Mouse (Mus musculus) liver, adult 2 months (tissue): ENCODE measurements around the gene Cpa1. TPM values are rescaled to one million over a fixed set of nuclear protein-coding genes. Genes with fewer than 3 reads are reported as not detected.

Experiments
- DNase-seq: peaks from one replicate; pipeline ENCODE4 v3.0.0-alpha.2; 2011; ENCODE audit warnings: low read depth, low spot score; ENCODE audit errors: extremely low read depth
- H3K27ac ChIP-seq: fragments of 200-500 bp; replicated peaks from 2 replicates; pipeline ENCODE4 v1.5.1; 2012; ENCODE audit warnings: low read depth, mild to moderate bottlenecking, control low read depth, inconsistent platforms, low read length; ENCODE audit not compliant: insufficient read depth
- H3K27me3 ChIP-seq: fragments of 200-500 bp; 2 replicates; pipeline ENCODE4 v1.6.1; 2012; ENCODE audit warnings: mild to moderate bottlenecking, moderate library complexity, low read length, inconsistent platforms; ENCODE audit not compliant: control insufficient read depth, insufficient read depth
- H3K36me3 ChIP-seq: fragments of 200-500 bp; 2 replicates; pipeline ENCODE4 v1.6.1; 2012; ENCODE audit warnings: low read length, inconsistent platforms; ENCODE audit not compliant: control insufficient read depth, insufficient read depth
- H3K4me1 ChIP-seq: fragments of 200-500 bp; 2 replicates; pipeline ENCODE4 v1.6.1; 2011; ENCODE audit warnings: low read length; ENCODE audit not compliant: control insufficient read depth, insufficient read depth
- H3K4me3 ChIP-seq: fragments of 200-500 bp; 2 replicates; pipeline ENCODE4 v1.5.1; 2011; ENCODE audit warnings: low read depth, mild to moderate bottlenecking, control low read depth, low read length, moderate library complexity; ENCODE audit not compliant: insufficient read depth
- H3K79me2 ChIP-seq: fragments of 200-500 bp; 2 replicates; pipeline ENCODE4 v1.6.1; 2012; ENCODE audit warnings: inconsistent platforms, mild to moderate bottlenecking, low read length, moderate library complexity; ENCODE audit not compliant: control insufficient read depth, insufficient read depth
- H3K9ac ChIP-seq: fragments of 200-500 bp; 2 replicates; pipeline ENCODE4 v1.6.1; 2012; ENCODE audit warnings: low read depth, mild to moderate bottlenecking, control low read depth, inconsistent platforms, low read length
- CTCF ChIP-seq: fragments of 200-500 bp; IDR thresholded peaks from 2 replicates; pipeline ENCODE4 v1.5.1; 2011; ENCODE audit warnings: low read depth, low read length, control low read depth
- POLR2A ChIP-seq: fragments of 200-500 bp; IDR thresholded peaks from 2 replicates; pipeline ENCODE4 v1.6.1; 2011; ENCODE audit warnings: low read length, control low read depth; ENCODE audit not compliant: insufficient read depth; ENCODE audit errors: extremely low read depth
- WGBS: fragments of 180-500 bp; shearing (Covaris S2); methylation state at CpG from one replicate; pipeline ENCODE4 v1.1.7; 2018; 5-methylcytosine and 5-hydroxymethylcytosine counted together
- polyA plus RNA-seq: library from polyadenylated mRNA; depleted of rRNA; stranded (reverse); fragments of >200 nt; gene quantifications from 2 replicates; pipeline ENCODE4 v1.2.3, GENCODE M21; 2012
- total RNA-seq: library from RNA; depleted of rRNA; stranded (reverse); fragments of >200 nt; gene quantifications from 2 replicates; pipeline ENCODE4 v1.2.3, GENCODE M21; 2014

Cpa1 gene
- total and polyA plus RNA-seq, 2 experiments: 0.26 to 76.8 TPM

DNA sequence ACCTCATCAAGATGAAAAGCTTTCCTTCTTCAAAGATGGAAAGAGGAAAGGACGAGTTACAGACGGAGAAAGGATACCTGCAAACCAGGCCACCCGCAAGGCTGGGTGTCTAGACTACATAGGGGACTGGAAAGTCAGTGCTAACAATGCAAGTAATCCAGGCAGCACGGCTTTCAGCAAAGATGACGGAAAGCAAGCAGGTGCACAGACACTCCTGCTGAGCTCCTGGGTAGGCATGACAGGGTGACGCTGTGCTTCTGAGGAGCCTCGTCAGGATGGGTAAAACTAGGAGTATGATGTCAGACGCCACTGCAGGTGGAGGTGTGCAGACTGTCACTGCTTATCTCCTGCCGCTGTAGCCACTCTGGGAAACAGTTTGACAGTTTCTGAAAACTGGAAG, 38.6 kb downstream of the Cpa1 start:
- Histone ChIP-seq H3K36me3 (no peaks in the 10 kb centered on the region), H3K79me2 (no peaks in the 10 kb centered on the region), H3K9ac (no peak overlapping the region), H3K27me3 (no peaks in the 10 kb centered on the region), H3K27ac (no peak overlapping the region), H3K4me1 (no peaks in the 10 kb centered on the region), H3K4me3 (no peak overlapping the region)
- no peak for TF ChIP-seq CTCF
- no peak for TF ChIP-seq POLR2A
- 94% methylated on average over 9 of the region's 9 CpGs for WGBS
- no peak for DNase-seq

- no peak overlapping the region for H3K4me3 ChIP-seq
- no peak overlapping the region for H3K27ac ChIP-seq
- TF ChIP-seq CTCF: no peak
- TF ChIP-seq POLR2A: no peak
- H3K9ac ChIP-seq: no peak overlapping the region
- no peaks in the 10 kb centered on the region for H3K79me2 ChIP-seq
- H3K4me1 ChIP-seq: no peaks in the 10 kb centered on the region
- no peak for DNase-seq
- H3K27me3 ChIP-seq: no peaks in the 10 kb centered on the region
- H3K36me3 ChIP-seq: no peaks in the 10 kb centered on the region
- 94% methylated on average over 6 of the region's 6 CpGs for WGBS
Measured at GRCm38 (mm10) chr6:30678482-30678881, 39.5 kb downstream of the Cpa1 start.

- H3K27ac ChIP-seq: no peak overlapping the region
- WGBS: 49% methylated on average over 5 of the region's 5 CpGs
Measured at GRCm38 (mm10) chr6:30679567-30679966, 40.5 kb downstream of the Cpa1 start.

GRCm38 (mm10) chr6:30680442-30680841, 41.4 kb downstream of the Cpa1 start:
- WGBS: 92% methylated on average over 7 of the region's 7 CpGs
- Histone ChIP-seq H3K27ac (no peak overlapping the region), H3K79me2 (no peaks in the 10 kb centered on the region)

More at GRCm38 (mm10) chr6:30679567-30679966, 40.5 kb downstream of the Cpa1 start:
- H3K4me3 ChIP-seq: no peak overlapping the region
- H3K79me2 ChIP-seq: no peaks in the 10 kb centered on the region
- no peaks in the 10 kb centered on the region for H3K4me1 ChIP-seq
- H3K36me3 ChIP-seq: no peaks in the 10 kb centered on the region
- H3K9ac ChIP-seq: no peak overlapping the region
- H3K27me3 ChIP-seq: no peaks in the 10 kb centered on the region
- no peak for TF ChIP-seq CTCF
- TF ChIP-seq POLR2A: no peak
- DNase-seq: no peak

GRCm38 (mm10) chr6:30681935-30682900, 43.2 kb downstream of the Cpa1 start:
- DNase-seq: no peak
- Histone ChIP-seq H3K9ac (no peak overlapping the region), H3K36me3 (no peaks in the 10 kb centered on the region), H3K4me3 (no peak overlapping the region), H3K27me3 (no peaks in the 10 kb centered on the region), H3K27ac (no peak overlapping the region), H3K79me2 (no peaks in the 10 kb centered on the region), H3K4me1 (no peaks in the 10 kb centered on the region; the same call in 1 of the 2 replicates)
- TF ChIP-seq CTCF (no peak), POLR2A (no peak)
- 83% methylated on average over 13 of the region's 13 CpGs for WGBS

More at GRCm38 (mm10) chr6:30680442-30680841, 41.4 kb downstream of the Cpa1 start:
- no peaks in the 10 kb centered on the region for H3K36me3 ChIP-seq
- H3K4me3 ChIP-seq: no peak overlapping the region
- H3K9ac ChIP-seq: no peak overlapping the region
- no peak for TF ChIP-seq POLR2A
- TF ChIP-seq CTCF: no peak
- no peaks in the 10 kb centered on the region for H3K27me3 ChIP-seq
- H3K4me1 ChIP-seq: no peaks in the 10 kb centered on the region; the same call in 1 of the 2 replicates
- DNase-seq: no peak

GRCm38 (mm10) chr6:30684570-30684969, 45.6 kb downstream of the Cpa1 start:
- TF ChIP-seq POLR2A: no peak
- no peak for TF ChIP-seq CTCF
- no peak overlapping the region for H3K4me3 ChIP-seq
- WGBS: 24% methylated on average over 1 of the region's 1 CpGs
- H3K27me3 ChIP-seq: no peaks in the 10 kb centered on the region
- peak; percentile 69 for DNase-seq
- 0 out of 2 replicates have a peak overlapping the region, but pooled peaks have one; percentile 8 for H3K27ac ChIP-seq
- H3K4me1 ChIP-seq: no peaks in the 10 kb centered on the region; the same call in 1 of the 2 replicates
- H3K9ac ChIP-seq: no peak overlapping the region
- H3K36me3 ChIP-seq: no peaks in the 10 kb centered on the region
- no peaks in the 10 kb centered on the region for H3K79me2 ChIP-seq
